Mouse (Mus musculus) CH12.LX (cell line): ENCODE data around the gene Camta1.

Experiments used
- MYC ChIP-seq: IDR thresholded peaks from 2 replicates; pipeline ENCODE4 v1.6.1; 2011; ENCODE audit warnings: low read depth, mild to moderate bottlenecking, improper control_type of control experiment, low read length
- POLR2A ChIP-seq: IDR thresholded peaks from 2 replicates; pipeline ENCODE4 v1.6.1; 2011; ENCODE audit warnings: low read depth, mild to moderate bottlenecking, improper control_type of control experiment, low read length

DNA sequence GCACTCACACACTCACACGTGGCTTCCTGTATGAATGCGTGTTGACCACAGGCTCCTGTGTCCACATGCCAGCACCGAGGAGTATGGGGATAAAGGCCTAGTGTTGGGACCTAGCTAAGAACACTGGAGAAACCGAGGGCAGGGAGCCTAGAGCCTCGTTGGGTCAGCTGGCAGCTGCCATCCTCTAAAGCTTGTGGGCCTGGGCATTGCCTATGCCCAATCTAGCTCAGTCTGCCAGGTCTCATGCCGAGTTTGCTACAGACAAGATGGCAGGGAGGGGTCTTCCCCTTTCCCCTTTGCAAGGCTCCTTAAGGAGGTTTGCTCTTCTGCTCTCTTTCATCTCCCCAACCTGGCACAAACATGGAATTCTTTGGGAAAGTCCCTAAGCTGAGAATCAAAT, 555.9 kb downstream of the Camta1 start:
- TF ChIP-seq POLR2A (no peak), MYC (no peak)
